Mouse (Mus musculus) embryonic facial prominence, embryonic 14.5 days (tissue): ENCODE data around the gene Pold1. TPM values are rescaled to one million over a fixed set of nuclear protein-coding genes. Genes with fewer than 3 reads are reported as not detected.

Experiments
- ATAC-seq: fragments of 200-750 bp; cut with Nextera tagmentation; 2 replicates; pipeline ENCODE4 v1.8.0; 2017; ENCODE audit warnings: low read depth, moderate number of reproducible peaks, moderate TSS enrichment
- DNase-seq: peaks from one replicate; pipeline ENCODE4 v3.0.0-alpha.2; 2015; ENCODE audit warnings: low spot score
- H3K27ac ChIP-seq: fragments of 300-500 bp; sonication (generic); replicated peaks from 2 replicates; pipeline ENCODE4 v1.5.1; 2014; ENCODE audit warnings: low read depth, mild to moderate bottlenecking, low read length, moderate library complexity
- H3K27me3 ChIP-seq: fragments of 300-500 bp; sonication (generic); replicated peaks from 2 replicates; pipeline ENCODE4 v1.6.1; 2014; ENCODE audit warnings: low read length; ENCODE audit not compliant: control insufficient read depth, insufficient read depth
- H3K36me3 ChIP-seq: fragments of 300-500 bp; sonication (generic); 2 replicates; pipeline ENCODE4 v1.6.1; 2014; ENCODE audit warnings: low read length, mixed read lengths; ENCODE audit not compliant: control insufficient read depth, insufficient read depth
- H3K4me1 ChIP-seq: fragments of 300-500 bp; sonication (generic); 2 replicates; pipeline ENCODE4 v1.6.1; 2014; ENCODE audit warnings: antibody characterized with exemption, low read length; ENCODE audit not compliant: control insufficient read depth, insufficient read depth
- H3K4me2 ChIP-seq: fragments of 300-500 bp; sonication (generic); 2 replicates; pipeline ENCODE4 v1.6.1; 2014; ENCODE audit warnings: low read depth, mild to moderate bottlenecking, low read length, moderate library complexity, mixed read lengths
- H3K4me3 ChIP-seq: fragments of 300-500 bp; sonication (generic); 2 replicates; pipeline ENCODE4 v1.5.1; 2014; ENCODE audit warnings: low read depth, mild to moderate bottlenecking, low read length
- H3K9ac ChIP-seq: fragments of 300-500 bp; sonication (generic); 2 replicates; pipeline ENCODE4 v1.6.1; 2014; ENCODE audit warnings: low read depth, mild to moderate bottlenecking, low read length, moderate library complexity, mixed read lengths
- H3K9me3 ChIP-seq: fragments of 300-500 bp; sonication (generic); 2 replicates; pipeline ENCODE4 v1.6.1; 2016; ENCODE audit warnings: low read length; ENCODE audit not compliant: control insufficient read depth
- WGBS: fragments of 180-500 bp; shearing (Covaris S2); extraction: QIAGEN DNeasy Blood & Tissue Kit; methylation state at CpG from one replicate; pipeline ENCODE4 v1.1.7; 2014; 5-methylcytosine and 5-hydroxymethylcytosine counted together
- polyA plus RNA-seq: library from polyadenylated mRNA; unstranded; fragments of >200 nt; fragmentation: Nextera tagmentation; extraction: Ambion mirVana; gene quantifications from 2 replicates; pipeline ENCODE4 v1.2.1, GENCODE M21; 2014

Gene Pold1
- polyA plus RNA-seq, 1 experiment from 2014 or later = 57.9 TPM

GRCm38 (mm10) chr7:44546274-44546673 lies 2.4 kb downstream of the Pold1 start:
- no peaks in the 10 kb centered on the region for H3K27me3 ChIP-seq
- peaks cover 41% of the 10 kb centered on the region for H3K36me3 ChIP-seq
- H3K4me2 ChIP-seq = no peak overlapping the region
- no peak overlapping the region for H3K27ac ChIP-seq
- no peak overlapping the region for H3K9ac ChIP-seq
- 97% methylated on average over 3 of the region's 3 CpGs for WGBS
- H3K4me1 ChIP-seq = peaks cover 13% of the 10 kb centered on the region
- ATAC-seq = no peak
- DNase-seq = no peak
- H3K4me3 ChIP-seq = no peak overlapping the region
- H3K9me3 ChIP-seq = no peaks in the 10 kb centered on the region

- ATAC-seq (no peak), DNase-seq (no peak)
- Histone ChIP-seq H3K9me3 (no peaks in the 10 kb centered on the region), H3K4me1 (peaks cover 12% of the 10 kb centered on the region), H3K4me2 (no peak overlapping the region), H3K27me3 (no peaks in the 10 kb centered on the region), H3K4me3 (no peak overlapping the region), H3K9ac (0 out of 2 replicates have a peak overlapping the region, but pooled peaks have one; percentile 38), H3K27ac (no peak overlapping the region), H3K36me3 (peaks cover 52% of the 10 kb centered on the region)
- WGBS = 81% methylated on average over 11 of the region's 12 CpGs
Observed at GRCm38 (mm10) chr7:44543071-44543470, 5.6 kb downstream of the Pold1 start.

GRCm38 (mm10) chr7:44542555-44542954 lies 6.1 kb downstream of the Pold1 start:
- H3K4me3 ChIP-seq = no peak overlapping the region
- no peaks in the 10 kb centered on the region for H3K9me3 ChIP-seq
- H3K36me3 ChIP-seq = peaks cover 57% of the 10 kb centered on the region
- ATAC-seq (no peak), DNase-seq (no peak)
- H3K4me2 ChIP-seq = no peak overlapping the region
- H3K27ac ChIP-seq = no peak overlapping the region
- H3K9ac ChIP-seq = no peak overlapping the region
- no peaks in the 10 kb centered on the region for H3K27me3 ChIP-seq
- WGBS = 96% methylated on average over 11 of the region's 11 CpGs
- peaks cover 7% of the 10 kb centered on the region for H3K4me1 ChIP-seq

GRCm38 (mm10) chr7:44538756-44539624 lies 9.7 kb downstream of the Pold1 start:
- Histone ChIP-seq H3K27ac (no peak overlapping the region), H3K4me1 (no peaks in the 10 kb centered on the region), H3K27me3 (no peaks in the 10 kb centered on the region), H3K9ac (no peak overlapping the region), H3K9me3 (no peaks in the 10 kb centered on the region), H3K36me3 (peaks cover 92% of the 10 kb centered on the region), H3K4me3 (no peak overlapping the region), H3K4me2 (no peak overlapping the region)
- ATAC-seq (no peak), DNase-seq (no peak)
- 92% methylated on average over 41 of the region's 41 CpGs for WGBS

GRCm38 (mm10) chr7:44537496-44537895 lies 11.2 kb downstream of the Pold1 start:
- ATAC-seq (no peak), DNase-seq (no peak)
- peaks cover 97% of the 10 kb centered on the region for H3K36me3 ChIP-seq
- H3K27ac ChIP-seq = no peak overlapping the region
- H3K4me1 ChIP-seq = no peaks in the 10 kb centered on the region
- 89% methylated on average over 12 of the region's 13 CpGs for WGBS
- no peaks in the 10 kb centered on the region for H3K27me3 ChIP-seq
- no peak overlapping the region for H3K9ac ChIP-seq
- H3K4me3 ChIP-seq = no peak overlapping the region
- H3K4me2 ChIP-seq = no peak overlapping the region
- no peaks in the 10 kb centered on the region for H3K9me3 ChIP-seq

GRCm38 (mm10) chr7:44537009-44537408 lies 11.6 kb downstream of the Pold1 start:
- DNase-seq (no peak), ATAC-seq (no peak)
- 82% methylated on average over 7 of the region's 7 CpGs for WGBS
- no peaks in the 10 kb centered on the region for H3K27me3 ChIP-seq
- H3K9me3 ChIP-seq = no peaks in the 10 kb centered on the region
- peaks cover 92% of the 10 kb centered on the region for H3K36me3 ChIP-seq
- no peak overlapping the region for H3K27ac ChIP-seq
- no peak overlapping the region for H3K4me2 ChIP-seq
- H3K9ac ChIP-seq = 0 out of 2 replicates have a peak overlapping the region, but pooled peaks have one; percentile 6
- no peaks in the 10 kb centered on the region for H3K4me1 ChIP-seq
- H3K4me3 ChIP-seq = no peak overlapping the region

GRCm38 (mm10) chr7:44536590-44536968 lies 12.1 kb downstream of the Pold1 start:
- Histone ChIP-seq H3K9ac (0 out of 2 replicates have a peak overlapping the region, but pooled peaks have one; percentile 6), H3K4me2 (no peak overlapping the region), H3K4me1 (no peaks in the 10 kb centered on the region), H3K4me3 (no peak overlapping the region), H3K27ac (no peak overlapping the region), H3K9me3 (no peaks in the 10 kb centered on the region), H3K27me3 (no peaks in the 10 kb centered on the region), H3K36me3 (peaks cover 87% of the 10 kb centered on the region)
- DNase-seq = no peak
- 73% methylated on average over 6 of the region's 6 CpGs for WGBS
- no peak for ATAC-seq

- Histone ChIP-seq H3K27ac (no peak overlapping the region), H3K9ac (no peak overlapping the region), H3K4me1 (no peaks in the 10 kb centered on the region), H3K4me3 (no peak overlapping the region), H3K36me3 (peaks cover 81% of the 10 kb centered on the region), H3K4me2 (no peak overlapping the region), H3K9me3 (no peaks in the 10 kb centered on the region), H3K27me3 (no peaks in the 10 kb centered on the region)
- ATAC-seq (no peak), DNase-seq (no peak)
- 91% methylated on average over 26 of the region's 27 CpGs for WGBS
Observed at GRCm38 (mm10) chr7:44535657-44536589, 12.7 kb downstream of the Pold1 start.
